In the genomic region with DNA sequence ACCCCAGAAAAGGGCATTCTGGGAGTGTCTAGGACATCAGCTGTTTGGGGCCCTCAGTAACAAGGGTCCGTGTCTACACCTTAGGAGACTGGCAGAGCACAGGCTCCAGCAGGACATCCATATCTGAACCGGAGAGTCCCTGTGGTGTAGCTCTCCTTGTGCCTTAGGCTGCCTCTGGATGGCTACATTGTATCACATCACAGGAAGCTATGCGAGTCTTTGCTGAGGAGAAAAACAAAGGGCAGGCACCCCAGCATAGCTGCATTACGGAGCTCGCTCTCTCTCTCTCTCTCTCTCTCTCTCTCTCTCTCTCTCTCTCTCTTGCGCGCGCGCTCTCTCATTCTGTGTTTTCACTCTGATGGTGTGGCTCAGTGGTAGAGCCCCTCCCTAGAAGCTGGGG, we compare ENCODE assay signal across 15 mouse cellular contexts. TPM values are rescaled to one million over a fixed set of nuclear protein-coding genes. Genes with fewer than 3 reads are reported as not detected.
DNase-seq lines count a peak whose midpoint lies in the region; ATAC-seq and TF ChIP-seq lines count a peak whose summit lies in the region.
"Had no signal": no experiment of that assay in that cellular context is flagged by ENCODE, and none has a peak within 500 bp of the region (broad histone marks: within the 10 kb centered on the region; RNA-seq: fewer than 3 reads in every experiment).

No protein-coding gene starts in this region.

- no peaks in the 10 kb centered on the region for H3K9me3 ChIP-seq in limb, embryonic 15.5 days
- H3K9me3 ChIP-seq in limb, embryonic 10.5 days (replicated peaks) = no peaks in the 10 kb centered on the region
- no peaks in the 10 kb centered on the region for H3K9me3 ChIP-seq in forebrain, embryonic 14.5 days (replicated peaks; ENCODE audit: control insufficient read depth, low read length)
- no peaks in the 10 kb centered on the region for H3K9me3 ChIP-seq in hindbrain, postnatal 0 days (ENCODE audit: low read length)
- H3K9me3 ChIP-seq: embryonic facial prominence, embryonic 12.5 days; heart, embryonic 13.5 days had no signal

- DNase-seq in limb, embryonic 10.5 days (ENCODE audit: low spot score) = no peak
- peak; percentile 23 for DNase-seq in forebrain, embryonic 14.5 days (ENCODE audit: low spot score)
- DNase-seq in hindbrain, postnatal 0 days (ENCODE audit: low spot score) = peak; percentile 41
- no peak for DNase-seq in heart, adult 18-20 months
- DNase-seq in gastrocnemius, postnatal 25 days = no peak
- DNase-seq in heart, postnatal 25 days (ENCODE audit: low spot score) = no peak
- DNase-seq: kidney, postnatal 14 days; thymus, postnatal 4 days had no signal

- TF ChIP-seq POLR2A in small intestine, adult 2 months (IDR thresholded peaks at IDR 0.05; ENCODE audit: low read depth, low read length) = no peak

- H3K9ac ChIP-seq in limb, embryonic 15.5 days = no peak overlapping the region
- no peak overlapping the region for H3K9ac ChIP-seq in forebrain, embryonic 14.5 days (ENCODE audit: low read length)
- no peak overlapping the region for H3K9ac ChIP-seq in hindbrain, postnatal 0 days (replicated peaks; ENCODE audit: low read length)
- H3K9ac ChIP-seq: embryonic facial prominence, embryonic 12.5 days had no signal

- WGBS in limb, embryonic 15.5 days = 81% methylated on average over 9 of the region's 9 CpGs
- WGBS in limb, embryonic 10.5 days = 81% methylated on average over 9 of the region's 9 CpGs
- WGBS in forebrain, embryonic 14.5 days = 67% methylated on average over 9 of the region's 9 CpGs
- 62% methylated on average over 9 of the region's 9 CpGs for WGBS in hindbrain, postnatal 0 days
- 67% methylated on average over 9 of the region's 9 CpGs for WGBS in small intestine, adult 2 months

- peaks cover 17% of the 10 kb centered on the region for H3K4me1 ChIP-seq in limb, embryonic 15.5 days
- H3K4me1 ChIP-seq in limb, embryonic 10.5 days = peaks cover 5% of the 10 kb centered on the region
- no peaks in the 10 kb centered on the region for H3K4me1 ChIP-seq in forebrain, embryonic 14.5 days (ENCODE audit: control insufficient read depth, insufficient read depth, low read length)
- H3K4me1 ChIP-seq in hindbrain, postnatal 0 days (ENCODE audit: insufficient read depth, low read length) = peaks cover 19% of the 10 kb centered on the region
- H3K4me1 ChIP-seq in small intestine, adult 2 months (ENCODE audit: control insufficient read depth, insufficient read depth, insufficient read length, low read length) = peaks cover 5% of the 10 kb centered on the region

- no peak for TF ChIP-seq CTCF in hindbrain, postnatal 0 days (IDR thresholded peaks at IDR 0.05; ENCODE audit: low read depth)
- TF ChIP-seq CTCF in small intestine, adult 2 months (IDR thresholded peaks at IDR 0.05; ENCODE audit: extremely low read depth, insufficient read length, insufficient replicate concordance, low read depth, low read length) = no peak

- intact Hi-C loops in heart, postnatal 25 days (cut with DNase I) = no loop called here

- no peak overlapping the region for H3K4me3 ChIP-seq in limb, embryonic 15.5 days
- no peak overlapping the region for H3K4me3 ChIP-seq in limb, embryonic 10.5 days
- no peak overlapping the region for H3K4me3 ChIP-seq in forebrain, embryonic 14.5 days (ENCODE audit: low read depth, low read length)
- no peak overlapping the region for H3K4me3 ChIP-seq in hindbrain, postnatal 0 days (ENCODE audit: low read length)
- no peak overlapping the region for H3K4me3 ChIP-seq in small intestine, adult 2 months (ENCODE audit: low read depth, low read length)
- H3K4me3 ChIP-seq: embryonic facial prominence, embryonic 12.5 days; heart, embryonic 13.5 days; myocyte had no signal

- ATAC-seq in limb, embryonic 15.5 days (ENCODE audit: insufficient number of reproducible peaks, low FRiP score, low TSS enrichment, low read depth) = no peak
- ATAC-seq in forebrain, embryonic 14.5 days = peak; percentile 35; the same call in 1 of the 2 replicates
- ATAC-seq in hindbrain, postnatal 0 days = peak; percentile 35

- peaks cover 46% of the 10 kb centered on the region for H3K36me3 ChIP-seq in limb, embryonic 15.5 days
- H3K36me3 ChIP-seq in limb, embryonic 10.5 days = peaks cover 52% of the 10 kb centered on the region
- H3K36me3 ChIP-seq in forebrain, embryonic 14.5 days (ENCODE audit: control insufficient read depth, insufficient read depth, low read length) = peaks cover 59% of the 10 kb centered on the region
- H3K36me3 ChIP-seq in hindbrain, postnatal 0 days (ENCODE audit: insufficient read depth, low read length) = peaks cover 23% of the 10 kb centered on the region; the same call in 1 of the 2 replicates
- peaks cover 9% of the 10 kb centered on the region for H3K36me3 ChIP-seq in small intestine, adult 2 months (ENCODE audit: control insufficient read depth, insufficient read depth, low read length)

- H3K27me3 ChIP-seq in limb, embryonic 15.5 days = no peaks in the 10 kb centered on the region
- no peaks in the 10 kb centered on the region for H3K27me3 ChIP-seq in limb, embryonic 10.5 days (ENCODE audit: low read depth, poor library complexity, severe bottlenecking)
- no peaks in the 10 kb centered on the region for H3K27me3 ChIP-seq in forebrain, embryonic 14.5 days (replicated peaks; ENCODE audit: control insufficient read depth, insufficient read depth, low read length)
- H3K27me3 ChIP-seq in hindbrain, postnatal 0 days (ENCODE audit: insufficient read depth, low read length) = no peaks in the 10 kb centered on the region
- H3K27me3 ChIP-seq in small intestine, adult 2 months (ENCODE audit: control insufficient read depth, insufficient read depth, low read length) = no peaks in the 10 kb centered on the region
- H3K27me3 ChIP-seq: embryonic facial prominence, embryonic 12.5 days had no signal

- H3K4me2 ChIP-seq in limb, embryonic 15.5 days = no peak overlapping the region
- no peak overlapping the region for H3K4me2 ChIP-seq in forebrain, embryonic 14.5 days (ENCODE audit: low read length)
- no peak overlapping the region for H3K4me2 ChIP-seq in hindbrain, postnatal 0 days (ENCODE audit: low read depth, low read length)
- H3K4me2 ChIP-seq: embryonic facial prominence, embryonic 12.5 days; heart, embryonic 13.5 days had no signal

- peak overlapping the region; percentile 67 for H3K27ac ChIP-seq in limb, embryonic 15.5 days
- H3K27ac ChIP-seq in limb, embryonic 10.5 days = no peak overlapping the region
- H3K27ac ChIP-seq in forebrain, embryonic 14.5 days (ENCODE audit: low read depth, low read length) = peak overlapping the region; percentile 35
- H3K27ac ChIP-seq in hindbrain, postnatal 0 days = peak overlapping the region; percentile 67; the same call in 1 of the 2 replicates
- H3K27ac ChIP-seq in small intestine, adult 2 months (ENCODE audit: insufficient read depth, low read depth, low read length) = 0 out of 2 replicates have a peak overlapping the region, but pooled peaks have one; percentile 4
- H3K27ac ChIP-seq: heart, embryonic 13.5 days had no signal

RNA-seq across cellular contexts. Expression of gene Asphd2, which starts 12.6 kb away (rescaled TPM):
- polyA plus RNA-seq in limb, embryonic 15.5 days (2015; fragmentation: Nextera tagmentation; extraction: Ambion mirVana) = 13.0 and 18.5 TPM in 2 replicates
- 22.0 and 23.6 TPM in 2 replicates for polyA plus RNA-seq in limb, embryonic 10.5 days (2016; fragmentation: Nextera tagmentation; extraction: Ambion mirVana)
- 31.6 and 37.9 TPM in 2 replicates for polyA plus RNA-seq in forebrain, embryonic 14.5 days (2014; fragmentation: Nextera tagmentation; extraction: Ambion mirVana)
- total RNA-seq in hindbrain, postnatal 0 days (2014; rRNA removed) = 143 and 164 TPM in 2 replicates
- polyA plus RNA-seq in hindbrain, postnatal 0 days (2015; fragmentation: Nextera tagmentation; extraction: Ambion mirVana) = 113 and 118 TPM in 2 replicates
- 1.7 and 3.8 TPM in 2 replicates for polyA plus RNA-seq in small intestine, adult 2 months (2012; rRNA removed)
- total RNA-seq in heart, adult 18-20 months (2021) = under 1 TPM; 0.42 to 0.87 TPM
- under 1 TPM; 0.36 to 0.56 TPM for total RNA-seq in gastrocnemius, postnatal 25 days (2021)
- under 1 TPM; 0.65 to 0.70 TPM for total RNA-seq in heart, postnatal 25 days (2021)
- polyA plus RNA-seq: liver, embryonic 16.5 days had no signal

RNA-seq across cellular contexts. Expression of gene Gm6583, which starts 26.2 kb away (rescaled TPM):
- polyA plus RNA-seq in limb, embryonic 15.5 days (2015; fragmentation: Nextera tagmentation; extraction: Ambion mirVana) = 0.20 and 0.33 TPM in 2 replicates
- polyA plus RNA-seq in limb, embryonic 10.5 days (2016; fragmentation: Nextera tagmentation; extraction: Ambion mirVana) = 0.14 and 0.25 TPM in 2 replicates
- polyA plus RNA-seq in forebrain, embryonic 14.5 days (2014; fragmentation: Nextera tagmentation; extraction: Ambion mirVana) = 0.08 and 0.10 TPM in 2 replicates
- total RNA-seq in hindbrain, postnatal 0 days (2014; rRNA removed) = not detected in 2 replicates
- polyA plus RNA-seq in hindbrain, postnatal 0 days (2015; fragmentation: Nextera tagmentation; extraction: Ambion mirVana) = 0.06 TPM in 1 of 2 replicates, not detected in the other
- not detected in 2 replicates for polyA plus RNA-seq in small intestine, adult 2 months (2012; rRNA removed)
- total RNA-seq in heart, adult 18-20 months (2021) = not detected
- total RNA-seq in gastrocnemius, postnatal 25 days (2021) = not detected
- not detected for total RNA-seq in heart, postnatal 25 days (2021)
- total RNA-seq: layer of hippocampus, postnatal 14 days had no signal

RNA-seq across cellular contexts. Expression of gene Hps4, which starts 39.2 kb away (rescaled TPM):
- polyA plus RNA-seq in limb, embryonic 15.5 days (2015; fragmentation: Nextera tagmentation; extraction: Ambion mirVana) = 32.5 and 34.8 TPM in 2 replicates
- polyA plus RNA-seq in limb, embryonic 10.5 days (2016; fragmentation: Nextera tagmentation; extraction: Ambion mirVana) = 38.9 and 39.1 TPM in 2 replicates
- 26.2 and 27.0 TPM in 2 replicates for polyA plus RNA-seq in forebrain, embryonic 14.5 days (2014; fragmentation: Nextera tagmentation; extraction: Ambion mirVana)
- total RNA-seq in hindbrain, postnatal 0 days (2014; rRNA removed) = 43.9 and 45.6 TPM in 2 replicates
- 32.7 and 33.6 TPM in 2 replicates for polyA plus RNA-seq in hindbrain, postnatal 0 days (2015; fragmentation: Nextera tagmentation; extraction: Ambion mirVana)
- 22.6 and 66.3 TPM in 2 replicates for polyA plus RNA-seq in small intestine, adult 2 months (2012; rRNA removed)
- total RNA-seq in heart, adult 18-20 months (2021) = 10 to 100 TPM; 10.5 to 12.4 TPM
- 1 to 10 TPM; 3.8 to 4.5 TPM for total RNA-seq in gastrocnemius, postnatal 25 days (2021)
- 10 to 100 TPM; 10.2 to 12.1 TPM for total RNA-seq in heart, postnatal 25 days (2021)

RNA-seq across cellular contexts. Expression of gene Srrd, which starts 39.2 kb away (rescaled TPM):
- polyA plus RNA-seq in limb, embryonic 15.5 days (2015; fragmentation: Nextera tagmentation; extraction: Ambion mirVana) = 32.6 and 37.8 TPM in 2 replicates
- 56.2 and 59.2 TPM in 2 replicates for polyA plus RNA-seq in limb, embryonic 10.5 days (2016; fragmentation: Nextera tagmentation; extraction: Ambion mirVana)
- polyA plus RNA-seq in forebrain, embryonic 14.5 days (2014; fragmentation: Nextera tagmentation; extraction: Ambion mirVana) = 49.1 and 58.8 TPM in 2 replicates
- 84.3 and 92.0 TPM in 2 replicates for total RNA-seq in hindbrain, postnatal 0 days (2014; rRNA removed)
- polyA plus RNA-seq in hindbrain, postnatal 0 days (2015; fragmentation: Nextera tagmentation; extraction: Ambion mirVana) = 49.1 and 56.0 TPM in 2 replicates
- polyA plus RNA-seq in small intestine, adult 2 months (2012; rRNA removed) = 20.5 and 34.1 TPM in 2 replicates
- 10 to 100 TPM in 1 of 2 experiments, 1 to 10 TPM in 1; 6.8 to 10.0 TPM for total RNA-seq in heart, adult 18-20 months (2021)
- total RNA-seq in gastrocnemius, postnatal 25 days (2021) = 1 to 10 TPM; 2.4 to 2.7 TPM
- 1 to 10 TPM; 7.5 to 8.1 TPM for total RNA-seq in heart, postnatal 25 days (2021)

RNA-seq across cellular contexts. Expression of gene Tfip11, which starts 55.9 kb away (rescaled TPM):
- 28.3 and 28.7 TPM in 2 replicates for polyA plus RNA-seq in limb, embryonic 15.5 days (2015; fragmentation: Nextera tagmentation; extraction: Ambion mirVana)
- 43.5 and 44.4 TPM in 2 replicates for polyA plus RNA-seq in limb, embryonic 10.5 days (2016; fragmentation: Nextera tagmentation; extraction: Ambion mirVana)
- polyA plus RNA-seq in forebrain, embryonic 14.5 days (2014; fragmentation: Nextera tagmentation; extraction: Ambion mirVana) = 19.0 and 25.2 TPM in 2 replicates
- total RNA-seq in hindbrain, postnatal 0 days (2014; rRNA removed) = 16.5 and 20.2 TPM in 2 replicates
- 24.3 and 24.4 TPM in 2 replicates for polyA plus RNA-seq in hindbrain, postnatal 0 days (2015; fragmentation: Nextera tagmentation; extraction: Ambion mirVana)
- 18.3 and 40.0 TPM in 2 replicates for polyA plus RNA-seq in small intestine, adult 2 months (2012; rRNA removed)
- total RNA-seq in heart, adult 18-20 months (2021) = 10 to 100 TPM; 20.5 to 20.8 TPM
- 10 to 100 TPM; 10.6 to 10.7 TPM for total RNA-seq in gastrocnemius, postnatal 25 days (2021)
- 10 to 100 TPM; 16.3 to 17.9 TPM for total RNA-seq in heart, postnatal 25 days (2021)

Comparison
In these comparisons a context has a peak if more than half of its experiments do, and no peak if none do; other contexts are left out.
1. DNase-seq: peak in forebrain, embryonic 14.5 days (single experiment) and hindbrain, postnatal 0 days (single experiment); none in limb, embryonic 10.5 days (single experiment), heart, adult 18-20 months (0 of 2), gastrocnemius, postnatal 25 days (single experiment) and heart, postnatal 25 days (single experiment).